17 mouse cellular contexts compared by ENCODE assay signal in the genomic region with DNA sequence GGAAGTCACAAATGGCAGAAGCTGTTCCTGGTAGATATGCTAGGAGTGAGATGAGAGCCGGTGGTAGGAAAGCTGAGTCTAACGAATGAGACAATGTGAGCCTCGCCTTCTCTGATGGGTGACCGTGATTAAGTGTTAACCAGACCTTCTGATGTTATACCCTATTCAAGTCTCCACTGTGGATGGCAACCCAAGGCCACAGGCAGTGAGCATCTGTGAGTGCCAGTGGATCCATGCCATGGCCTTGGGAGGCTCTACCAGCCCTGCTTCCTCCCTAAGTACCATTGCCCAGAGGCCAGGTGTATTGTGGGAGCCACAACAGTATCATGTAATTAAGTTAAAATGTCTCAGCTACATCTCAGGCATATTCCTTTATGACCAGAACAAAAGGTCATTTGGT. TPM values are rescaled to one million over a fixed set of nuclear protein-coding genes. Genes with fewer than 3 reads are reported as not detected.
"Had no signal": no experiment of that assay in that cellular context is flagged by ENCODE, and none has a peak within 500 bp of the region (broad histone marks: within the 10 kb centered on the region; RNA-seq: fewer than 3 reads in every experiment).

No protein-coding gene starts in this region.

- H3K4me3 ChIP-seq: lung, embryonic 15.5 days; megakaryocyte, embryonic 14.5 days; midbrain, embryonic 13.5 days; midbrain, embryonic 15.5 days; neural tube, embryonic 12.5 days; stomach, embryonic 15.5 days had no signal

- H3K27ac ChIP-seq: lung, embryonic 15.5 days; macrophage; midbrain, embryonic 13.5 days; midbrain, embryonic 15.5 days; neural tube, embryonic 12.5 days; stomach, embryonic 15.5 days; stomach, postnatal 0 days had no signal

- DNase-seq: lung, postnatal 14 days; lung, postnatal 36 days; right cerebral cortex, postnatal 14 days; thymus, adult 2 months; thymus, postnatal 25 days; thymus, postnatal 4 days had no signal

RNA-seq across cellular contexts. Expression of a gene that starts 17.1 kb away (rescaled TPM):
- total RNA-seq: megakaryocyte progenitor cell, adult 5-6 weeks; monocyte, adult 5-6 weeks; neutrophil, adult 5-6 weeks had no signal
- polyA plus RNA-seq: macrophage had no signal
